Mouse (Mus musculus): ENCODE data around the gene Pcdh17.

GRCm38 (mm10) chr14:84454074-84454845 is 10.9 kb downstream of the Pcdh17 start:
- TF ChIP-seq POLR2A (IDR thresholded peaks at IDR 0.05; ENCODE audit: low read depth, low read length) (no peak), CTCF (conservative IDR thresholded peaks at IDR 0.05; ENCODE audit: insufficient read depth, insufficient read length, low read depth, low read length) (no peak)

Measured in kidney, adult 2 months (tissue).